Mouse (Mus musculus): ENCODE data around the gene Prox2. TPM values are rescaled to one million over a fixed set of nuclear protein-coding genes. Genes with fewer than 3 reads are reported as not detected.
A peak's percentile ranks its signal among the peaks of the same experiment; 100 is the strongest.

Gene Prox2
- polyA plus RNA-seq, 1 experiment = 1.8 TPM

- Histone ChIP-seq H3K4me1 (ENCODE audit: control insufficient read depth, insufficient read depth, low read length) (peaks cover under 1% of the 10 kb centered on the region; the same call in 1 of the 2 replicates), H3K27ac (ENCODE audit: insufficient read depth, low read length) (no peak overlapping the region), H3K4me3 (ENCODE audit: insufficient read depth, low read length) (no peak overlapping the region)
- no peak for TF ChIP-seq CTCF (IDR thresholded peaks at IDR 0.05; ENCODE audit: extremely low read depth, insufficient read depth, low read length)
- no peak for TF ChIP-seq POLR2A (IDR thresholded peaks at IDR 0.05; ENCODE audit: extremely low read depth, insufficient read depth, low read length)
Observed at GRCm38 (mm10) chr12:85104789-85105188, 5.8 kb downstream of the Prox2 start.

- TF ChIP-seq POLR2A (IDR thresholded peaks at IDR 0.05; ENCODE audit: extremely low read depth, insufficient read depth, low read length) (no peak), CTCF (IDR thresholded peaks at IDR 0.05; ENCODE audit: extremely low read depth, insufficient read depth, low read length) (no peak)
Observed at GRCm38 (mm10) chr12:85103096-85103495, 7.5 kb downstream of the Prox2 start.

GRCm38 (mm10) chr12:85101521-85102106 lies 8.9 kb downstream of the Prox2 start:
- Histone ChIP-seq H3K4me3 (ENCODE audit: insufficient read depth, low read length) (no peak overlapping the region), H3K4me1 (ENCODE audit: control insufficient read depth, insufficient read depth, low read length) (no peaks in the 10 kb centered on the region), H3K27ac (ENCODE audit: insufficient read depth, low read length) (no peak overlapping the region)
- TF ChIP-seq POLR2A (IDR thresholded peaks at IDR 0.05; ENCODE audit: extremely low read depth, insufficient read depth, low read length) = no peak

More at GRCm38 (mm10) chr12:85103096-85103495, 7.5 kb downstream of the Prox2 start:
- H3K4me1 ChIP-seq (ENCODE audit: control insufficient read depth, insufficient read depth, low read length) = no peaks in the 10 kb centered on the region
- H3K4me3 ChIP-seq (ENCODE audit: insufficient read depth, low read length) = no peak overlapping the region
- no peak overlapping the region for H3K27ac ChIP-seq (ENCODE audit: insufficient read depth, low read length)

GRCm38 (mm10) chr12:85101001-85101400 lies 9.6 kb downstream of the Prox2 start:
- no peak overlapping the region for H3K4me3 ChIP-seq (ENCODE audit: insufficient read depth, low read length)
- H3K27ac ChIP-seq (ENCODE audit: insufficient read depth, low read length) = no peak overlapping the region
- TF ChIP-seq POLR2A (IDR thresholded peaks at IDR 0.05; ENCODE audit: extremely low read depth, insufficient read depth, low read length) (no peak), CTCF (IDR thresholded peaks at IDR 0.05; ENCODE audit: extremely low read depth, insufficient read depth, low read length) (no peak)
- H3K4me1 ChIP-seq (ENCODE audit: control insufficient read depth, insufficient read depth, low read length) = no peaks in the 10 kb centered on the region

- H3K4me3 ChIP-seq (ENCODE audit: insufficient read depth, low read length) = no peak overlapping the region
- TF ChIP-seq POLR2A (IDR thresholded peaks at IDR 0.05; ENCODE audit: extremely low read depth, insufficient read depth, low read length) (no peak), CTCF (IDR thresholded peaks at IDR 0.05; ENCODE audit: extremely low read depth, insufficient read depth, low read length) (no peak)
- no peak overlapping the region for H3K27ac ChIP-seq (ENCODE audit: insufficient read depth, low read length)
- H3K4me1 ChIP-seq (ENCODE audit: control insufficient read depth, insufficient read depth, low read length) = 0 out of 2 replicates have a peak, but pooled peaks cover 2% of the 10 kb centered on the region
Observed at GRCm38 (mm10) chr12:85095859-85096258, 14.7 kb downstream of the Prox2 start.

GRCm38 (mm10) chr12:85095146-85095545 lies 15.4 kb downstream of the Prox2 start:
- no peak for TF ChIP-seq CTCF (IDR thresholded peaks at IDR 0.05; ENCODE audit: extremely low read depth, insufficient read depth, low read length)
- no peak for TF ChIP-seq POLR2A (IDR thresholded peaks at IDR 0.05; ENCODE audit: extremely low read depth, insufficient read depth, low read length)

DNA sequence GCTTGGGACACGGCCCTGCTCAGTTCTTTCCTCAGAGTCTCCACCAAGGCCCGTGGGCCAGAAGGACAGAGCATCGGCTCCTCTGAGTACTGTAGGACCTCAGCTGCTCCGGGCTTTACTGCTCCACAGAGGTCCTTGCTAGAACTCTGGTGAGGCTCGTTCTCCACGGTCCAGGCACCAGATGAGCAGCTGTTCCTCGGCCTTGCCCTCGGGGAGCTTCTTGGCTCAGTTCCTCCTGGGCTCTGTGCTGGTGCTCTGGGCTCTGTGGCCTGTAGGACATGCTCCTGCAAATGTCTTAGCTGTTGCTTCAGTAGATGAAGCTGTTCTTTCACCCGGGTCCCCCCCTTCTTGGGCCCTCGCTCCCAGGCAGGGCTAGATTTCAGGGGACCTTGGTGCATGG lies 15.9 kb downstream of the Prox2 start:
- no peak overlapping the region for H3K4me3 ChIP-seq (ENCODE audit: insufficient read depth, low read length)
- 0 out of 2 replicates have a peak, but pooled peaks cover 2% of the 10 kb centered on the region for H3K4me1 ChIP-seq (ENCODE audit: control insufficient read depth, insufficient read depth, low read length)

More at GRCm38 (mm10) chr12:85095146-85095545, 15.4 kb downstream of the Prox2 start:
- H3K27ac ChIP-seq (ENCODE audit: insufficient read depth, low read length) = no peak overlapping the region
- 0 out of 2 replicates have a peak, but pooled peaks cover 2% of the 10 kb centered on the region for H3K4me1 ChIP-seq (ENCODE audit: control insufficient read depth, insufficient read depth, low read length)
- no peak overlapping the region for H3K4me3 ChIP-seq (ENCODE audit: insufficient read depth, low read length)

DNA sequence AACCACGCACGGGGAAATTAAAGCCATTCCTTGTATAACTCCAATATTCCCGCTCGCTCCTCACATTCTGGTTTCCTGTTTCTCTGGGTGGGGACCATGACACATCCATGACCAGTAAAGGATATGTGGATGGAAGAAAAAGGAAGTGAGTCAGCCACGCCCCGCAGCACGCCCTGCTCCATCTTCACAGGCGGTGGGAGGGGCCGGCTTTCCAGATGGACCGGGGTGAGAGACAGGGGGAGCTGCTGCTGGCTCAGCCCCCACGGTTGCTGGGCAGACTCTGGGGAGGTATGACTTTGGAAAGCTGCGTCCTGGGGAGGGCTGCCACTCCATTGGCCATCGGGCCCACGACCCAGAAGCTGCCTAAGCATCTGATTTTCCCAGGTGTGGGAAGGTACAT lies 16.5 kb downstream of the Prox2 start:
- no peak overlapping the region for H3K4me3 ChIP-seq (ENCODE audit: insufficient read depth, low read length)
- TF ChIP-seq CTCF (IDR thresholded peaks at IDR 0.05; ENCODE audit: extremely low read depth, insufficient read depth, low read length) (no peak), POLR2A (IDR thresholded peaks at IDR 0.05; ENCODE audit: extremely low read depth, insufficient read depth, low read length) (no peak)
- H3K27ac ChIP-seq (ENCODE audit: insufficient read depth, low read length) = no peak overlapping the region
- H3K4me1 ChIP-seq (ENCODE audit: control insufficient read depth, insufficient read depth, low read length) = 0 out of 2 replicates have a peak, but pooled peaks cover 2% of the 10 kb centered on the region

More for the DNA sequence above, 15.9 kb downstream of the Prox2 start:
- TF ChIP-seq CTCF (IDR thresholded peaks at IDR 0.05; ENCODE audit: extremely low read depth, insufficient read depth, low read length) (no peak), POLR2A (IDR thresholded peaks at IDR 0.05; ENCODE audit: extremely low read depth, insufficient read depth, low read length) (no peak)
- H3K27ac ChIP-seq (ENCODE audit: insufficient read depth, low read length) = no peak overlapping the region

GRCm38 (mm10) chr12:85092214-85092613 lies 18.3 kb downstream of the Prox2 start:
- Histone ChIP-seq H3K4me3 (ENCODE audit: insufficient read depth, low read length) (no peak overlapping the region), H3K4me1 (ENCODE audit: control insufficient read depth, insufficient read depth, low read length) (0 out of 2 replicates have a peak, but pooled peaks cover 2% of the 10 kb centered on the region), H3K27ac (ENCODE audit: insufficient read depth, low read length) (no peak overlapping the region)
- TF ChIP-seq POLR2A (IDR thresholded peaks at IDR 0.05; ENCODE audit: extremely low read depth, insufficient read depth, low read length) (no peak), CTCF (IDR thresholded peaks at IDR 0.05; ENCODE audit: extremely low read depth, insufficient read depth, low read length) (peak; percentile 54)

- no peak overlapping the region for H3K27ac ChIP-seq (ENCODE audit: insufficient read depth, low read length)
- H3K4me3 ChIP-seq (ENCODE audit: insufficient read depth, low read length) = no peak overlapping the region
- H3K4me1 ChIP-seq (ENCODE audit: control insufficient read depth, insufficient read depth, low read length) = 0 out of 2 replicates have a peak, but pooled peaks cover 2% of the 10 kb centered on the region
- TF ChIP-seq CTCF (IDR thresholded peaks at IDR 0.05; ENCODE audit: extremely low read depth, insufficient read depth, low read length) = no peak
- TF ChIP-seq POLR2A (IDR thresholded peaks at IDR 0.05; ENCODE audit: extremely low read depth, insufficient read depth, low read length) = no peak
Observed at GRCm38 (mm10) chr12:85091190-85091589, 19.4 kb downstream of the Prox2 start.

Measured in cortical plate, adult 2 months (tissue).